Mouse (Mus musculus) liver, postnatal 0 days (tissue): ENCODE measurements around the gene Fam84a. TPM values are rescaled to one million over a fixed set of nuclear protein-coding genes. Genes with fewer than 3 reads are reported as not detected.

Source experiments
- ATAC-seq: fragments of 200-750 bp; cut with Nextera tagmentation; 2 replicates; pipeline ENCODE4 v1.8.0; 2017; ENCODE audit warnings: mild to moderate bottlenecking, moderate library complexity
- DNase-seq: peaks from one replicate; pipeline ENCODE4 v3.0.0-alpha.2; 2016
- H3K27ac ChIP-seq: fragments of 300-500 bp; sonication (generic); 2 replicates; pipeline ENCODE4 v1.5.1; 2014; ENCODE audit warnings: antibody characterized with exemption, moderate library complexity, mild to moderate bottlenecking, low read depth
- H3K27me3 ChIP-seq: fragments of 300-500 bp; sonication (generic); 2 replicates; pipeline ENCODE4 v1.6.1; 2014; ENCODE audit warnings: low read length, control low read depth, mixed read lengths; ENCODE audit not compliant: insufficient read depth
- H3K36me3 ChIP-seq: fragments of 300-500 bp; sonication (generic); replicated peaks from 2 replicates; pipeline ENCODE4 v1.6.1; 2014; ENCODE audit warnings: mild to moderate bottlenecking, control low read depth, low read length, moderate library complexity, mixed read lengths; ENCODE audit not compliant: insufficient read depth
- H3K4me1 ChIP-seq: fragments of 300-500 bp; sonication (generic); 2 replicates; pipeline ENCODE4 v1.6.1; 2014; ENCODE audit warnings: antibody characterized with exemption, mild to moderate bottlenecking, control low read depth; ENCODE audit not compliant: insufficient read depth
- H3K4me2 ChIP-seq: fragments of 300-500 bp; sonication (generic); 2 replicates; pipeline ENCODE4 v1.6.1; 2014; ENCODE audit warnings: low read depth, mild to moderate bottlenecking, low read length, moderate library complexity, mixed read lengths
- H3K4me3 ChIP-seq: fragments of 300-500 bp; sonication (generic); 2 replicates; pipeline ENCODE4 v1.5.1; 2014; ENCODE audit warnings: low read depth, low read length
- H3K9ac ChIP-seq: fragments of 300-500 bp; sonication (generic); replicated peaks from 2 replicates; pipeline ENCODE4 v1.6.1; 2014; ENCODE audit warnings: mild to moderate bottlenecking, moderate library complexity
- H3K9me3 ChIP-seq: fragments of 300-500 bp; sonication (generic); 2 replicates; pipeline ENCODE4 v1.6.1; 2016; ENCODE audit warnings: mild to moderate bottlenecking, control low read depth, low read length, mixed read lengths
- CTCF ChIP-seq: sonication (generic); IDR thresholded peaks from 2 replicates; pipeline ENCODE4 v1.5.1; 2016; ENCODE audit warnings: antibody characterized with exemption, low read depth
- EP300 ChIP-seq: IDR thresholded peaks from 2 replicates; pipeline ENCODE4 v1.6.1; 2016; ENCODE audit warnings: antibody characterized with exemption, low read depth, mild to moderate bottlenecking
- polyA plus RNA-seq: library from polyadenylated mRNA; unstranded; fragments of >200 nt; fragmentation: Nextera tagmentation; extraction: Ambion mirVana; gene quantifications from 2 replicates; pipeline ENCODE4 v1.2.1, GENCODE M21; 2015

Gene Fam84a
- polyA plus RNA-seq, 1 experiment from 2014 or later: 3.1 TPM

DNA sequence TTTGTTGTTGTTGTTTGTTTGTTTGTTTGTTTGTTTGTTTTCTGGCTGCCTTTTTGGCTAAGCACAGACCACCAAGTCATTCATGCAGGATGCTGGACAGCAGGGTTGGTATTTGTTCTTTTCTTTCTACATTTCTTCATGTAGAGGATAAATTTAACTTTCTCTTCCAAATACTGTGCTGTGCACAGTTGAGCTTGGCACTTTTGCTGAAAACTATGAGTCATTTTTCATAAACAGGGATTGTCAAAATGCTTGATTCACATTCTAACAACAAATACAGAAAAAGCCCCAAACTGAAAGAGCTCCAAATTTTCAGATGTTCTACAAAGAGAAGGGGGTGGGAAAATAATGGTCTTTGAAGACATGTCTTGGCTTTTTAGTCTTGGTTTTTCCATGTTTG lies 54.9 kb downstream of the Fam84a start:
- TF ChIP-seq CTCF (no peak), EP300 (no peak)
- H3K4me3 ChIP-seq: no peak overlapping the region
- ATAC-seq (no peak), DNase-seq (no peak)
- no peaks in the 10 kb centered on the region for H3K27me3 ChIP-seq
- H3K4me1 ChIP-seq: no peaks in the 10 kb centered on the region
- H3K4me2 ChIP-seq: no peak overlapping the region
- H3K27ac ChIP-seq: no peak overlapping the region
- no peaks in the 10 kb centered on the region for H3K9me3 ChIP-seq
- H3K9ac ChIP-seq: no peak overlapping the region
- H3K36me3 ChIP-seq: no peaks in the 10 kb centered on the region
